Mouse (Mus musculus) bone marrow, adult 2 months (tissue): ENCODE data around the gene Tmem267. TPM values are rescaled to one million over a fixed set of nuclear protein-coding genes. Genes with fewer than 3 reads are reported as not detected.

Experiments
- H3K27ac ChIP-seq: fragments of 200-500 bp; 2 replicates; pipeline ENCODE4 v1.5.1; 2012; ENCODE audit warnings: low read depth, mild to moderate bottlenecking, control low read depth, inconsistent platforms, low read length; ENCODE audit not compliant: control insufficient read depth, poor library complexity, insufficient read depth
- H3K4me1 ChIP-seq: fragments of 200-500 bp; 2 replicates; pipeline ENCODE4 v1.6.1; 2011; ENCODE audit warnings: low read length; ENCODE audit not compliant: control insufficient read depth, insufficient read depth
- H3K4me3 ChIP-seq: fragments of 200-500 bp; replicated peaks from 2 replicates; pipeline ENCODE3; 2011; ENCODE audit warnings: mild to moderate bottlenecking, low read depth, low read length, control low read depth; ENCODE audit not compliant: control insufficient read depth
- CTCF ChIP-seq: fragments of 200-500 bp; IDR thresholded peaks from 2 replicates; pipeline ENCODE4 v1.5.1; 2011; ENCODE audit warnings: low read length, control low read depth; ENCODE audit not compliant: control insufficient read depth, insufficient read depth
- POLR2A ChIP-seq: fragments of 200-500 bp; IDR thresholded peaks from 2 replicates; pipeline ENCODE4 v1.6.1; 2011; ENCODE audit warnings: low read depth, mild to moderate bottlenecking, control low read depth, low read length, borderline replicate concordance; ENCODE audit not compliant: control insufficient read depth
- WGBS: fragments of 180-500 bp; shearing (Covaris S2); methylation state at CpG from one replicate; pipeline ENCODE4 v1.1.7; 2018; 5-methylcytosine and 5-hydroxymethylcytosine counted together
- polyA plus RNA-seq: library from polyadenylated mRNA; stranded (reverse); fragments of >200 nt; gene quantifications from 2 replicates; pipeline ENCODE4 v1.2.4, GENCODE M21; 2011; ENCODE audit warnings: low replicate concordance; ENCODE audit not compliant: missing spikeins, insufficient read depth, insufficient read length

Tmem267 gene
- polyA plus RNA-seq, 1 experiment: 3.4 TPM

DNA sequence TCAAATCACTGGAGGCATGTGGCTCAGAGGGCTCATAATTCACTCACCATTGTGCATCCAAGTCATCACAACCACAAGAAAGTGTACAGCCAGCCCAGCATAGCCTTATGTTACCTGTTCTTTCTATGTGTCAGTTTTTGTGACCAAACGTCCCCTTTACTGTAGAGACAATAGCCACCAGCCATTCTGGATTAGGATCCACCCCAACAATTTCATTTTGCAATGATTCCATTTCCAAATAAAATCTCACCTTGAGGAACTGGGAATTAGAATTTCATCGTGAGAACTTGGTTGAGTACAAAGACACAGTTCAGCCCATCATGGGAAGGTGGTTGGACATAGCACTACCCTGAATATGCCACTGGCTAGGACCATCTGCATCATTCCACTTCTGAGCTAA lies 168.4 kb downstream of the Tmem267 start:
- Histone ChIP-seq H3K4me3 (no peak overlapping the region), H3K27ac (no peak overlapping the region), H3K4me1 (no peaks in the 10 kb centered on the region)
- WGBS: 57% methylated on average over 2 of the region's 2 CpGs
- no peak for TF ChIP-seq POLR2A
- TF ChIP-seq CTCF: no peak

- H3K4me3 ChIP-seq: no peak overlapping the region
- TF ChIP-seq CTCF: no peak
- TF ChIP-seq POLR2A: no peak
- no peak overlapping the region for H3K27ac ChIP-seq
- H3K4me1 ChIP-seq: no peaks in the 10 kb centered on the region
- 61% methylated on average over 6 of the region's 6 CpGs for WGBS
Measured at GRCm38 (mm10) chr13:119656846-119657416, 169.1 kb downstream of the Tmem267 start.

Other genes with a start within 250 kb of the Tmem267 start
- gene Paip1, start 59.4 kb upstream of the Tmem267 start, polyA plus RNA-seq: 22.7 and 62.0 TPM in 2 replicates
- gene 4833420G17Rik, start 25.3 kb upstream of the Tmem267 start, polyA plus RNA-seq: 26.9 and 58.6 TPM in 2 replicates
- 0.88 TPM in 1 of 2 replicates, not detected in the other for gene 3110070M22Rik, start 344 bp downstream of the Tmem267 start, polyA plus RNA-seq
- not detected in 2 replicates for gene Ccl28, start 135.8 kb downstream of the Tmem267 start, polyA plus RNA-seq
- gene Hmgcs1, start 202.3 kb downstream of the Tmem267 start, polyA plus RNA-seq: 6.7 and 14.8 TPM in 2 replicates